Mouse (Mus musculus) ovary, adult 2 months (tissue): ENCODE measurements around the gene Unc5c. TPM values are rescaled to one million over a fixed set of nuclear protein-coding genes. Genes with fewer than 3 reads are reported as not detected.

ENCODE experiments used
- polyA plus RNA-seq: library from polyadenylated mRNA; depleted of rRNA; stranded (reverse); fragments of >200 nt; gene quantifications from 2 replicates; pipeline ENCODE4 v1.2.3, GENCODE M21; 2012; rRNA removed

Gene Unc5c
- 0.94 and 1.2 TPM in 2 replicates for polyA plus RNA-seq

GRCm38 (mm10) chr3:141465104-141465705, at the start of gene Unc5c:
Gene Unc5c (plus strand): TSS chr3:141465216.

